Mouse (Mus musculus) testis, adult 10 weeks (tissue): ENCODE data around the gene Cc2d1a. TPM values are rescaled to one million over a fixed set of nuclear protein-coding genes. Genes with fewer than 3 reads are reported as not detected.

Experiments
- polyA plus RNA-seq: library from polyadenylated mRNA; stranded (reverse); fragments of 350-450 nt; fragmentation: Illumina TruSeq; extraction: RNeasy Lipid Tissue Mini Kit (QIAGEN cat#74804); gene quantifications from one replicate; pipeline ENCODE4 v1.2.3, GENCODE M21; 2014; ENCODE audit warnings: low read depth, low replicate concordance

Cc2d1a gene
- polyA plus RNA-seq, result 0.74 TPM

GRCm38 (mm10) chr8:84147769-84148530 lies at the start of gene Cc2d1a, which contains the start of gene 4930432K21Rik:
Gene Cc2d1a, minus strand, starts transcription at chr8:84147936.
Gene 4930432K21Rik, plus strand, starts transcription at chr8:84148025.

GRCm38 (mm10) chr8:84185117-84185516 lies 37.4 kb upstream of the Cc2d1a start, which contains the start of gene Nanos3:
Gene Nanos3, minus strand, starts transcription at chr8:84185217.

GRCm38 (mm10) chr8:84125656-84126055 lies 22.1 kb downstream of the Cc2d1a start, which contains the start of gene Podnl1:
Gene Podnl1, plus strand, starts transcription at chr8:84125989.

GRCm38 (mm10) chr8:84104697-84105609 lies 42.8 kb downstream of the Cc2d1a start, which contains the start of gene Dcaf15:
Gene Dcaf15, minus strand, starts transcription at chr8:84104768.

Other genes starting within 250 kb of the Cc2d1a start
- 3.5 TPM for gene Adgrl1, start 247.8 kb downstream of the Cc2d1a start, polyA plus RNA-seq
- gene Gm10644, start 192.7 kb downstream of the Cc2d1a start, polyA plus RNA-seq, result 2.5 TPM
- 32.0 TPM for gene Asf1b, start 192.4 kb downstream of the Cc2d1a start, polyA plus RNA-seq
- gene Prkaca, start 174.9 kb downstream of the Cc2d1a start, polyA plus RNA-seq, result 37.0 TPM
- gene Samd1, start 150.3 kb downstream of the Cc2d1a start, polyA plus RNA-seq, result 2.1 TPM
- gene 1700067K01Rik, start 146.4 kb downstream of the Cc2d1a start, polyA plus RNA-seq, result 2.4 TPM
- 15.4 TPM for gene 2210011C24Rik, start 135.8 kb downstream of the Cc2d1a start, polyA plus RNA-seq
- 0.13 TPM for gene Palm3, start 126.5 kb downstream of the Cc2d1a start, polyA plus RNA-seq
- not detected for gene Il27ra, start 105.3 kb downstream of the Cc2d1a start, polyA plus RNA-seq
- gene Rln3, start 102.9 kb downstream of the Cc2d1a start, polyA plus RNA-seq, result not detected
- 8.6 TPM for gene Gm10643, start 82.8 kb downstream of the Cc2d1a start, polyA plus RNA-seq
- 2.3 TPM for gene Rfx1, start 81.1 kb downstream of the Cc2d1a start, polyA plus RNA-seq
- 7.9 TPM for gene Dcaf15, start 43.2 kb downstream of the Cc2d1a start, polyA plus RNA-seq
- not detected for gene Podnl1, start 21.9 kb downstream of the Cc2d1a start, polyA plus RNA-seq
- gene 4930432K21Rik, start 89 bp upstream of the Cc2d1a start, polyA plus RNA-seq, result 5.8 TPM
- not detected for gene Nanos3, start 37.3 kb upstream of the Cc2d1a start, polyA plus RNA-seq
- 0.20 TPM for gene Zswim4, start 89.1 kb upstream of the Cc2d1a start, polyA plus RNA-seq
- 4.2 TPM for gene D8Ertd738e, start 101.8 kb upstream of the Cc2d1a start, polyA plus RNA-seq
- gene Mri1, start 109.4 kb upstream of the Cc2d1a start, polyA plus RNA-seq, result 0.81 TPM
- 11.9 TPM for gene Ccdc130, start 122.4 kb upstream of the Cc2d1a start, polyA plus RNA-seq
- gene Cacna1a, start 240.5 kb upstream of the Cc2d1a start, polyA plus RNA-seq, result 5.4 TPM